Mouse (Mus musculus): ENCODE results near the gene Ece1.

DNA sequence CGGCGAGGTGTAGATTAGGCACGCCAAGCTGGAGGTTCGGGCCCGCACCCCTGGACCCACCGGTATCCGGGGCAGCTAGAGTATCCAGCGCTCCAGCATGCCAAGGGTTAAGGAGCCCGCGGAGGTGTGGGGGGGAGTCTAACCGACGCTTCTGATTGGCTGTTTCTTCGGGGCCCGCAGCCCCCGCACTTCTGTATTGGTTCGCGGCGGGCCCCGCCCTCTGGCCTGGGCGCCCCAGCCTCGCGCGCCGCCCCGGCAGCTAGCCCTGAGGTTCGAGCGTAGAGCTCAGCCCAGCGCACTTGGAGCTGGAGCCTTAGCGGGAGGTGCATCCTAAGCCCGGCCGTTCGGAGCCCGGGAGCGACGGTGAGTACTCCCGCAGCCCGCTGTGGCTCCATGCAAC is at the start of gene Ece1:
- TF ChIP-seq CTCF (IDR thresholded peaks at IDR 0.05; ENCODE audit: low read depth, low read length): no peak
- TF ChIP-seq GATA1 (IDR thresholded peaks at IDR 0.05; ENCODE audit: borderline replicate concordance, low read length): no peak
- no peak for TF ChIP-seq TAL1 (conservative IDR thresholded peaks at IDR 0.05; ENCODE audit: low read depth, low read length)
- no peak for TF ChIP-seq POLR2AphosphoS5 (IDR thresholded peaks at IDR 0.05; ENCODE audit: insufficient replicate concordance, low read depth, low read length)
- no peak for TF ChIP-seq GATA2 (IDR thresholded peaks at IDR 0.05; ENCODE audit: borderline replicate concordance, low read depth, low read length)

Measured in G1E (cell line).